Mouse (Mus musculus) kidney, embryonic 16.5 days (tissue): Measurements from ENCODE around the gene C1qa. TPM values are rescaled to one million over a fixed set of nuclear protein-coding genes. Genes with fewer than 3 reads are reported as not detected.

Source experiments
- ATAC-seq: fragments of 200-750 bp; cut with Nextera tagmentation; 2 replicates; pipeline ENCODE4 v1.8.0; 2017; ENCODE audit warnings: moderate TSS enrichment; ENCODE audit not compliant: low FRiP score, low TSS enrichment
- H3K27ac ChIP-seq: fragments of 300-500 bp; sonication (generic); 2 replicates; pipeline ENCODE4 v1.5.1; 2014; ENCODE audit warnings: low read length
- H3K27me3 ChIP-seq: fragments of 300-500 bp; sonication (generic); 2 replicates; pipeline ENCODE4 v1.6.1; 2014; ENCODE audit warnings: low read length, control low read depth, mixed read lengths; ENCODE audit not compliant: insufficient read depth
- H3K36me3 ChIP-seq: fragments of 300-500 bp; sonication (generic); 2 replicates; pipeline ENCODE4 v1.6.1; 2014; ENCODE audit warnings: low read length, control low read depth, mixed read lengths; ENCODE audit not compliant: insufficient read depth
- H3K4me1 ChIP-seq: fragments of 300-500 bp; sonication (generic); 2 replicates; pipeline ENCODE4 v1.6.1; 2014; ENCODE audit warnings: low read length, control low read depth, mixed read lengths; ENCODE audit not compliant: insufficient read depth
- H3K4me2 ChIP-seq: fragments of 300-500 bp; sonication (generic); replicated peaks from 2 replicates; pipeline ENCODE4 v1.6.1; 2014; ENCODE audit warnings: low read depth, low read length
- H3K4me3 ChIP-seq: fragments of 300-500 bp; sonication (generic); 2 replicates; pipeline ENCODE4 v1.5.1; 2014; ENCODE audit warnings: mild to moderate bottlenecking, low read length
- H3K9ac ChIP-seq: fragments of 300-500 bp; sonication (generic); replicated peaks from 2 replicates; pipeline ENCODE4 v1.6.1; 2014; ENCODE audit warnings: low read length
- H3K9me3 ChIP-seq: fragments of 300-500 bp; sonication (generic); 2 replicates; pipeline ENCODE4 v1.6.1; 2016; ENCODE audit warnings: low read length, control low read depth
- WGBS: fragments of 180-500 bp; shearing (Covaris S2); extraction: QIAGEN DNeasy Blood & Tissue Kit; methylation state at CpG from one replicate; pipeline ENCODE4 v1.1.7; 2014; 5-methylcytosine and 5-hydroxymethylcytosine counted together
- polyA plus RNA-seq: library from polyadenylated mRNA; unstranded; fragments of >200 nt; fragmentation: Nextera tagmentation; extraction: Ambion mirVana; gene quantifications from 2 replicates; pipeline ENCODE4 v1.2.1, GENCODE M21; 2015

C1qa gene
- polyA plus RNA-seq, 1 experiment from 2014 or later: 26.4 TPM

DNA sequence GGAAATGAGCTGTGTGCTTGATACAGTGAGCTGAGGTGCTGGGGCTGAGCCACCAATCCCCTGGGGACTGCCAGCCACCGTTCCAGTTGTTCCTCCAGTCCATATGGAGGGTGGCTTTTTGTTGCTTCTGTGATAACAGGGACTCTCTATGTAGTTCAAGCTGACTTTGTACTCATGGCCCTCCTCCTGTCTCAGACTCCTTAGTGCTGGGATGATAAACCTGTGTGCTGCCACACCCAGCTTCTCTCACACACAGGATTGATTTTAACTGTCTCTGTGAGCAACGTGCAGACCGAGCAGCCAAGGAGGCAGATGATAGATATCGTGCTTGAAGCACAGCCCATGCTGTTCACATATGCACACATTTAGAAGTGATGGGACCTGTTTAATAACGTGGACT lies 46.5 kb downstream of the C1qa start:
- ATAC-seq: no peak
- no peaks in the 10 kb centered on the region for H3K9me3 ChIP-seq
- 59% methylated on average over 5 of the region's 5 CpGs for WGBS
- H3K4me3 ChIP-seq: no peak overlapping the region
- no peak overlapping the region for H3K4me2 ChIP-seq
- H3K9ac ChIP-seq: no peak overlapping the region
- H3K4me1 ChIP-seq: no peaks in the 10 kb centered on the region
- no peaks in the 10 kb centered on the region for H3K27me3 ChIP-seq
- no peaks in the 10 kb centered on the region for H3K36me3 ChIP-seq
- no peak overlapping the region for H3K27ac ChIP-seq

DNA sequence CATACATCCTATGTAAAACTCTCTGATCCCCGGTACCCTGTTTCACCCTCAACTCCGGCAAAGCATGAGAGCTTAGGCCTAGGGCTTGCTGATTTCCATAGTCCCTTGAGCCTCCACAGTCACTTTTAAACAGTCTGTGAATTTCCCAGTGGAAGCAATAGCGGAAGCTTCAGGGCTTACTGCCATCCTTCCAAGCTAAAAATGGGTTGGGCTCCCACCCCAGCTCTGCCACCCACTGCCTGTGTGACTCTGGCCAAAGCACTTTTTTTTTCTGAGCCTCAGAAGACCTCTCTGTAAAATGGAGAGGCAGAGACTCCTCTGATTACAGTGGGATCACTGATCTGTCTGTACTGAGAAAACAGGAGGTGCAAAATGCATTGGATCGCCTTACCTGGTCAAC lies 50.0 kb downstream of the C1qa start:
- H3K4me2 ChIP-seq: no peak overlapping the region
- no peaks in the 10 kb centered on the region for H3K4me1 ChIP-seq
- no peak overlapping the region for H3K27ac ChIP-seq
- no peaks in the 10 kb centered on the region for H3K9me3 ChIP-seq
- H3K9ac ChIP-seq: no peak overlapping the region
- H3K36me3 ChIP-seq: no peaks in the 10 kb centered on the region
- no peaks in the 10 kb centered on the region for H3K27me3 ChIP-seq
- no peak for ATAC-seq
- no peak overlapping the region for H3K4me3 ChIP-seq
- 56% methylated on average over 4 of the region's 4 CpGs for WGBS

DNA sequence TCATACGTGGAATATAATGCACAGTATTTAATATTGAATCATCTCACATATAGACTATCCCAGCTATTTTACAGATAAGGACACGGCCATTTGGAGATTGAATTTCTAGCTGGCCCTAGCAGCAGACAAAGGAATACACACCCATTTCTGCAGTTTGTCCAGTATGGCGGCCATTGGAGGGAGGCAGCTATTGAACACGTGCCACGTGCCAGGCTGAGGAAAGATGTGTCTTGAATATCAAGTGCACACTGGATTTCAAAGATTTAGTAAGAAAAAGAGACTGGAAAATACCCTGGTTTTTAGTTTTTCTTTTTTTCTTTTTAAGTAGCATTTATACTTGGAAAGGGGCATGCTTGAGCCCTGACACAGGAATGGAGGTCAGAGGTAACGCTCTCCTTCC lies 51.4 kb downstream of the C1qa start:
- no peak for ATAC-seq
- no peaks in the 10 kb centered on the region for H3K9me3 ChIP-seq
- no peak overlapping the region for H3K9ac ChIP-seq
- 78% methylated on average over 6 of the region's 6 CpGs for WGBS
- no peaks in the 10 kb centered on the region for H3K36me3 ChIP-seq
- H3K4me1 ChIP-seq: no peaks in the 10 kb centered on the region
- H3K27me3 ChIP-seq: no peaks in the 10 kb centered on the region
- H3K4me3 ChIP-seq: no peak overlapping the region
- no peak overlapping the region for H3K4me2 ChIP-seq
- no peak overlapping the region for H3K27ac ChIP-seq

Other genes with a start within 250 kb of the C1qa start
- 3.4 and 3.6 TPM in 2 replicates for gene Ephb2, start 62.8 kb downstream of the C1qa start, polyA plus RNA-seq
- gene C1qb, start 12.6 kb downstream of the C1qa start, polyA plus RNA-seq: 40.1 and 44.3 TPM in 2 replicates
- 14.7 and 17.9 TPM in 2 replicates for gene C1qc, start 5.7 kb downstream of the C1qa start, polyA plus RNA-seq
- 0.06 and 0.50 TPM in 2 replicates for gene Epha8, start 58.0 kb upstream of the C1qa start, polyA plus RNA-seq
- gene Zbtb40, start 150.0 kb upstream of the C1qa start, polyA plus RNA-seq: 4.9 and 5.6 TPM in 2 replicates